Mouse (Mus musculus): ENCODE measurements at regions not wholly inside any gene's neighbourhood (a gene's known extent, or its start where the extent isn't known, plus 50 kb on each side); places are given as distances from the start of the nearest gene placed in this dataset.

- no peak for DNase-seq (ENCODE audit: low spot score)
Measured at GRCm38 (mm10) chr13:43913476-43913875, 128.9 kb downstream of the Cd83 start.

GRCm38 (mm10) chr13:43919781-43920420 lies 135.3 kb downstream of the Cd83 start:
- no peak for DNase-seq (ENCODE audit: low spot score)

- no peak for DNase-seq (ENCODE audit: low spot score)
Measured at GRCm38 (mm10) chr13:43930081-43930981, 145.8 kb downstream of the Cd83 start.

DNA sequence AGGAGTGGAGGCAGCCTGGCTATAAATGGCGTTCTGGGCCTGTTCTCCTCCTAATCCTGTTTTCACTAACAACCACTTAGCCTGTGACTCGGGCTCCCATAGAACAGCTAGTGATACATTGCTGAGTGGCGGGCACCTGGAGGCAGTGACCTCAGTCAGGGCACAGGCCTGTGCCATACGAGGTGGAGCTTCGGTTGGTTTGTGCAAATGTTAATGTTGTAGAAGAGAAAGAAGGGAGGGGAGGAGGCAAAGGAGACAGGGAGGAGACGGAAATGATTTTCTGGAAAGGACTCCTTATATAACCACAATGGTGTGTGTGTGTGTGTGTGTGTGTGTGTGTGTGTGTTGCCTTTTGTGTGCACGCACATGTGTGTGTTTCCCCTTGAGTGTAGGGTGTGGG lies 148.4 kb downstream of the Cd83 start:
- DNase-seq (ENCODE audit: low spot score): no peak

- DNase-seq (ENCODE audit: low spot score): no peak
Measured at GRCm38 (mm10) chr13:43935284-43935683, 150.7 kb downstream of the Cd83 start.

- no peak for DNase-seq (ENCODE audit: low spot score)
Measured at GRCm38 (mm10) chr13:43936504-43936903, 151.9 kb downstream of the Cd83 start.

DNA sequence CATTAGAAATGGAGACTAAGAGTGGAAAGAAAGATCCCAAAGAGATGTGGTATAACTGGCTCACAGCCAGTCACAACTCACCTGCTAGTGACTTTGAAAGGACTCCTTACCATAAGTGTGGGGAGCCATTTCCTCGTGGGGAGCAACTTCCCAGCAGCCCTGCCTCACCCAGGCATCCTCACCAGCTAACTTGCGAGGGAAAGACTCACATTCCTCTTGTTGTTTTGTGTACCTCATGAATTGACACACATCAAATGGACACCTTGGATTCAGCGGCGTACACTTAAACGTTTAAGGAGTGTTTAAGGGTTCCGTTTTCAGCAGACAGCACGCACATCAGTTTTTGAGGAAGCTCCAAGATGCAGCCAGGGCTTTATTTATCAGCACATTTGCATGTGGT lies 154.0 kb downstream of the Cd83 start:
- DNase-seq (ENCODE audit: low spot score): no peak

DNA sequence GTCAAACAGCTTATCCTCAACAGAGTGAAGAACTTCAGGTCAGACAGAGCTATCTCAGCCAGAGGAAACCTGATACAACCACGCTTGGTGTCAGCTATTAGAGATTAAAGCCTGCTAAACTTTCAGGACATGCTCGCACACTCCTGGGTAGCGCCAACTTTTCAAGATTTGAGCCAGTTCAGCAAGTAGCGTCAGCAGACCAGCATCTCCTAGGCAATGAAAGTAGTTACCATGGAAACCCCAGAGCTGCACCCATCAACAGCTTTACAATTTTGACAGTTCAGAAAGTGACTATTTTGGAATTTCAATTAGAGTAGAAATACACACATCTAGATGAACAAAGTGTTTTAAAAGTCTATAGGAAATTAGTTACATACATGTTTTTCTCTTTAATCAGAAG lies 154.8 kb downstream of the Cd83 start:
- DNase-seq (ENCODE audit: low spot score): no peak

GRCm38 (mm10) chr13:43941731-43942130 lies 157.2 kb downstream of the Cd83 start:
- DNase-seq (ENCODE audit: low spot score): no peak

- DNase-seq (ENCODE audit: low spot score): no peak
Measured at GRCm38 (mm10) chr13:43948606-43949005, 164.0 kb downstream of the Cd83 start.

GRCm38 (mm10) chr13:43949740-43950643 lies 165.4 kb downstream of the Cd83 start:
- DNase-seq (ENCODE audit: low spot score): no peak

DNA sequence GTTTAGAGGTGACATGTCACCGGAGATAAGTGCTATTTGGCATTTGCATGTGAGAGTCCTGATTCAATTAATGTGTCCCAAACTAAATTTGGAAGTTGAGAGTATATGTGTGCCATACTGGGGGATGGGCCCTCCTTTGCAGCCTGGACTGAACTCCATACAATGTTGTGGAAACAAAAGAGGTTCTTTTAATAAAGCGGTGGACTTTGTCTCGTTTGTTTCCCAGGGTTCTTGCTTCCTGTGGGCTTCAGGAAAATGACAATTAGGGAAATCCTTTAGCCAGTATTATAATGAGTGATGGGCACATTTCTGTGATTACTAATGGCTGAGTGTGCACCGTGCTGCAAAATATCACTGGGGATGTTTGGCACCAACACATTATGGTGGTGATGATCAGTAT lies 167.9 kb downstream of the Cd83 start:
- DNase-seq (ENCODE audit: low spot score): no peak

DNA sequence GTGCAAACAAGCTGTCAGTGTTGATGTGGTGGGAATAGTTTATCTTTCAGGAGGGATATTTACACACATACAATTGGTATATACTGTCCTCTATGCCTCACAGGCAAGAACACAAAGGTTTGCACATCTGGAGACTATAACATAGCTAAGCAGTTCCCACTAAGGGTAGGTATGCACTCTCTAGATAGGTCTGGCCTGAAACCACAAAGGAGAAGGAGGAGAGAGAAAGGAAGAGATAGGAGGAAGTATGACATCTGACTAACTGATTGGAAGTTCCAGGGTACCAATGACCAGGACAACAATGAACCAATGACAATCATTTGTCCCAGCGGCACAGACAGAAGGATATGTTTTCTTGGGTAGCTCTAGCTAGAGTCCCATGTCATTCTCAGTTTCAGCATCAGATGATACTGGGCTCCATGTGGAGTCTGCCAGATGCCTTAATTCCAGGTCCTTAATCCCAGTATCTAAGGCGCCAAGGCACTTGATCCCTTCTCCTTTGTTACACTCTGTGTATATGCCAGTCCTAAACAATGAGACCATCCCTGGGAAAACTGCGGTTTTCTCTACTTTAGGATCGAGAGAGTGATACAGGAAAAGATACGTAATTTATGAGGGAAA lies 168.5 kb downstream of the Cd83 start:
- DNase-seq (ENCODE audit: low spot score): no peak

GRCm38 (mm10) chr13:43954714-43955393 lies 170.3 kb downstream of the Cd83 start:
- DNase-seq (ENCODE audit: low spot score): no peak

DNA sequence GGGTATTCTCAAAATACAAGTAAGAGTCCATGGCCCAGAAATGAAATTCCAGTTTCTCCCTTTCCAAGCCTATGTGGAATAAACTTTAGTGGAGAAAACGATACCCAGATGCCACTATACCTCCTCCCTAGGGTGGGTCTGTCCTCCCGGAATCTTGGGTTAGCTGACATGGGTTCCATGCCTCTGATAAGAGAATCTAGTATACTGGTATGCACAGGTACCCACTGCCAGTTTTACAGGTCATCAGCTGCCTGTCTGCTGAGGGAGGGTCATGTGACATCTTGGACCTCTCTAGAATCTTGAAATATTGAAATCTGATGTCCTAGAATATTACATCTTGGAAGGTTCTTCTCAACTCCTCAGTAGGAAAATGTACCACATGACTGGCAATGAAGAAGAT lies 172.5 kb downstream of the Cd83 start:
- DNase-seq (ENCODE audit: low spot score): no peak

DNA sequence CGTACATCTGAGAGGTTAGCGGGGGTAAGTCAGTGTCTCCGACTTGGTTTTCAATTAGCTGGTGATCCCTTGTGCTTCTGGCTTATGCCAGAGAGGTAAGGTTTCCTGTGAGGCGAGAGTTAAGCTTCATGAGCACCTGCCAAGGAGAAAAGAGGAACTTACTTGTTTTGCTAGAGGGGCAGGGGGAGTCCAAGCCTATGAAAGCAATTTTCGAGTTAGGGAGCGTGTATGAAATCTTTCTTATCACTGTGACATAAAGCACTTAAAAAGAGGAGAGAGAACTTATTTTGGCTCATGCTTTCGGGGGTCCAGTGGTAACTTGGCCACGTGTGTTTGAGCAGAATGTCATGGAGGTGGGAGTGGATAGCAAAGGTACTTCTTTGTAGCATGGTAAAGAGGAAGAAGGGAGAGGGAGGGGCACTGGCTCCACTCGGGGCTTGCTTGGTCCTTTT lies 174.6 kb downstream of the Cd83 start:
- DNase-seq (ENCODE audit: low spot score): no peak

- no peak for DNase-seq (ENCODE audit: low spot score)
Measured at GRCm38 (mm10) chr13:43961047-43961690, 176.6 kb downstream of the Cd83 start.

DNA sequence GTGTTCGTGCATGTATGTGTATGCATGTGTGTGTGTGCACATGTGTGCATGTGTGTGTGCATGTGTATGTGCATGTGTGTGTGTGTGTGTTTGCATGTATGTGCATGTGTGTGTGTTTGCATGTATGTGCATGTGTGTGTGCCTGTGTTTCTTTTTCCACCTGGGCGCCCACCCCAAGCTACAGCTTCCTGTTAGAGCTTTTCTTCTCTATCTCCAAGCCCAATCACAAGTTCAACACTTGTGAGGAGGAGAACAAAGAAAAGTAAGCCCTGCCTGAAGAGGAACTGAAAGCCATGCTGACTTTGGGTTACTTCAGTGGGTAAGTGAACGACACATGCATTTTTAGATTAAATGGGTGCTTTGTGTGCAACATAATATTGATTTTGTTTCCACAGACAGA lies 177.4 kb downstream of the Cd83 start:
- DNase-seq (ENCODE audit: low spot score): no peak

DNA sequence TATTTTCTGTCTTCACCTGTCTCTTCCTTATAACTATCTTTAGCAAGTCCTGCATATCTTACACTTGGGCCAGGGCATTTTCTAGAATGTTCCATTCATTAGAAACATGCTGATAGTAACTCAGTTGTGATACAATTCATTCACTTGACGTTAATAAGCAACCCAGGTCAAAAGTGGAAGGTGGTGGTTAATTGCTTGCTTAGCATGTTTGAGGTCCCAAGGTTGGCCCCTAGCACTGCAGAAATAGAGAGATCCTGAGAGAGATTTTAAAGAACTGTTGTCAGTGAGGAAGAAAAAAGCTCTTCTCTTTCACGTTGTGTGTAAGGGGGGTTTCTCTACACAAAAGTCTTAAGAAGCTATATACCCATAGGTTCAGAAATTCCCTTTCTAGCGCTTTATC lies 178.7 kb downstream of the Cd83 start:
- DNase-seq (ENCODE audit: low spot score): no peak

DNA sequence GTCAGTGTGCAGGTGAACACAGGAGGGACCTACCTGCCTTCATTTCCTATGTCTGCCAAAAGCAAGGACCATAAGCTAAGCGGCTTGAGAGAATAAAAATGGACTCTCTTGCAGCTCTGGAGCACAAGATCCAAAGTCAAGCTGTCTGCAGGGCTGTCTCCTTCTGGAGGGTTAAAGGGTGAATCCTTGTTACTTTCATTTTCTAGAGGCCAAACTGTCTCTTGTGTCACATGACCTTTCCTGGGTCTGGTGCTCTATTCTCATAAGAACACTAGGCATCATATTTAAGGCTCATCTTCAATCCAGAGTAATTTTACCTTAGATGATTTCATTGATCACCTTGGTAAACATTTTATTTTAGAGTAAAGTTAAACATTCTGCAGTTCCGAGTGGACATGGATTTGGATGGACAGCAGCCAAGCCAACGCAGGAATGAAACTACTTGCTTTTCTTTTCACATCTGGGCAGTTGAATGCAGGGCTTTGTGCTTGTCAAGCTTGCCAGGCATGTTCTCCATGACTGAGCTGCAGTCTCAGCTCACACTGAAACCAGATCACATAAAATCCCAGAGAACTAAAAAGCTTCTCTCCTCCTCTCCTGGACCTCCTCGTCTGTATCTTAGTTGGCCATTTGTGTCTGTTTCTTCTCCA lies 180.8 kb downstream of the Cd83 start:
- no peak for DNase-seq (ENCODE audit: low spot score)

All from testis, postnatal 10 days (tissue).